Mouse (Mus musculus) kidney, adult 2 months (tissue): ENCODE results near the gene Txk. TPM values are rescaled to one million over a fixed set of nuclear protein-coding genes. Genes with fewer than 3 reads are reported as not detected.

Experiments
- DNase-seq: peaks from one replicate; pipeline ENCODE4 v3.0.0; 2021
- H3K27ac ChIP-seq: fragments of 200-500 bp; 2 replicates; pipeline ENCODE4 v1.5.1; 2012; ENCODE audit warnings: low read depth, low read length, control low read depth, inconsistent platforms; ENCODE audit not compliant: insufficient read depth
- H3K27me3 ChIP-seq: fragments of 200-500 bp; replicated peaks from 2 replicates; pipeline ENCODE4 v1.6.1; 2012; ENCODE audit warnings: mild to moderate bottlenecking, moderate library complexity, low read length, inconsistent platforms; ENCODE audit not compliant: control insufficient read depth, insufficient read depth
- H3K36me3 ChIP-seq: fragments of 200-500 bp; 2 replicates; pipeline ENCODE4 v1.6.1; 2012; ENCODE audit warnings: mild to moderate bottlenecking, moderate library complexity, low read length, inconsistent platforms; ENCODE audit not compliant: control insufficient read depth, insufficient read depth
- H3K4me1 ChIP-seq: fragments of 200-500 bp; 2 replicates; pipeline ENCODE4 v1.6.1; 2011; ENCODE audit warnings: low read length; ENCODE audit not compliant: control insufficient read depth, insufficient read depth
- H3K4me3 ChIP-seq: fragments of 200-500 bp; 2 replicates; pipeline ENCODE4 v1.5.1; 2011; ENCODE audit warnings: mild to moderate bottlenecking, low read depth, low read length, control low read depth; ENCODE audit not compliant: insufficient read depth
- CTCF ChIP-seq: fragments of 200-500 bp; conservative IDR thresholded peaks from 2 replicates; pipeline ENCODE4 v1.5.1; 2011; ENCODE audit warnings: low read depth, mild to moderate bottlenecking, control low read depth, low read length, moderate library complexity, mixed read lengths; ENCODE audit not compliant: insufficient read depth, insufficient read length
- POLR2A ChIP-seq: fragments of 200-500 bp; IDR thresholded peaks from one replicate; pipeline ENCODE4 v1.6.1; 2011; ENCODE audit warnings: low read depth, low read length, control low read depth
- WGBS: fragments of 180-500 bp; shearing (Covaris S2); methylation state at CpG from one replicate; pipeline ENCODE4 v1.1.7; 2018; 5-methylcytosine and 5-hydroxymethylcytosine counted together
- polyA plus RNA-seq: library from polyadenylated mRNA; depleted of rRNA; stranded (reverse); fragments of >200 nt; gene quantifications from 2 replicates; pipeline ENCODE4 v1.2.3, GENCODE M21; 2012

The Txk gene
- polyA plus RNA-seq, 1 experiment = 0.88 TPM

GRCm38 (mm10) chr5:72698343-72698742, 54.2 kb downstream of the Txk start:
- Histone ChIP-seq H3K4me3 (no peak overlapping the region), H3K4me1 (no peaks in the 10 kb centered on the region), H3K27me3 (no peaks in the 10 kb centered on the region; the same call in 1 of the 2 replicates), H3K27ac (no peak overlapping the region), H3K36me3 (no peaks in the 10 kb centered on the region)
- no peak for DNase-seq
- 70% methylated on average over 3 of the region's 3 CpGs for WGBS
- TF ChIP-seq CTCF (no peak), POLR2A (no peak)

GRCm38 (mm10) chr5:72696491-72696890, 56.1 kb downstream of the Txk start:
- Histone ChIP-seq H3K36me3 (no peaks in the 10 kb centered on the region), H3K27ac (no peak overlapping the region), H3K27me3 (no peaks in the 10 kb centered on the region; the same call in 1 of the 2 replicates), H3K4me3 (no peak overlapping the region), H3K4me1 (no peaks in the 10 kb centered on the region)
- DNase-seq = no peak
- 71% methylated on average over 13 of the region's 13 CpGs for WGBS
- TF ChIP-seq POLR2A (no peak), CTCF (no peak)

- no peak for DNase-seq
- 66% methylated on average over 2 of the region's 2 CpGs for WGBS
- no peak for TF ChIP-seq CTCF
- TF ChIP-seq POLR2A = no peak
These were observed 57.9 kb downstream of the Txk start for GRCm38 (mm10) chr5:72694684-72695083.

GRCm38 (mm10) chr5:72690516-72690915, 62.1 kb downstream of the Txk start:
- no peaks in the 10 kb centered on the region for H3K4me1 ChIP-seq
- TF ChIP-seq CTCF (no peak), POLR2A (no peak)
- DNase-seq = no peak
- H3K27me3 ChIP-seq = no peaks in the 10 kb centered on the region
- H3K36me3 ChIP-seq = no peaks in the 10 kb centered on the region
- H3K4me3 ChIP-seq = no peak overlapping the region
- 90% methylated on average over 5 of the region's 5 CpGs for WGBS
- no peak overlapping the region for H3K27ac ChIP-seq

More at GRCm38 (mm10) chr5:72694684-72695083, 57.9 kb downstream of the Txk start:
- H3K27ac ChIP-seq = no peak overlapping the region
- no peak overlapping the region for H3K4me3 ChIP-seq
- H3K4me1 ChIP-seq = no peaks in the 10 kb centered on the region
- H3K27me3 ChIP-seq = no peaks in the 10 kb centered on the region
- H3K36me3 ChIP-seq = no peaks in the 10 kb centered on the region

GRCm38 (mm10) chr5:72689556-72689955, 63.0 kb downstream of the Txk start:
- no peak for TF ChIP-seq CTCF
- TF ChIP-seq POLR2A = no peak
- WGBS = 95% methylated on average over 7 of the region's 7 CpGs
- no peaks in the 10 kb centered on the region for H3K27me3 ChIP-seq
- no peaks in the 10 kb centered on the region for H3K4me1 ChIP-seq
- DNase-seq = no peak
- H3K4me3 ChIP-seq = no peak overlapping the region
- H3K36me3 ChIP-seq = no peaks in the 10 kb centered on the region
- no peak overlapping the region for H3K27ac ChIP-seq

GRCm38 (mm10) chr5:72681451-72681850, 71.1 kb downstream of the Txk start:
- H3K4me1 ChIP-seq = no peaks in the 10 kb centered on the region
- H3K4me3 ChIP-seq = no peak overlapping the region
- 63% methylated on average over 6 of the region's 6 CpGs for WGBS
- H3K27me3 ChIP-seq = no peaks in the 10 kb centered on the region
- TF ChIP-seq POLR2A (no peak), CTCF (no peak)
- H3K27ac ChIP-seq = no peak overlapping the region; the same call in 1 of the 2 replicates
- H3K36me3 ChIP-seq = no peaks in the 10 kb centered on the region
- peak; percentile 17 for DNase-seq

GRCm38 (mm10) chr5:72674994-72675542, 77.5 kb downstream of the Txk start:
- 67% methylated on average over 9 of the region's 9 CpGs for WGBS
- H3K27ac ChIP-seq = peak overlapping the region; percentile 72; the same call in 1 of the 2 replicates
- DNase-seq = no peak
- H3K4me3 ChIP-seq = no peak overlapping the region
- TF ChIP-seq POLR2A (no peak), CTCF (no peak)
- no peaks in the 10 kb centered on the region for H3K27me3 ChIP-seq
- no peaks in the 10 kb centered on the region for H3K4me1 ChIP-seq
- H3K36me3 ChIP-seq = no peaks in the 10 kb centered on the region
